Mouse (Mus musculus): Measurements from ENCODE around the gene Defa34.
"Not testable (repeated sequence)": the region's sequence is repeated elsewhere in the genome, so short reads cannot be mapped to it uniquely, and the experiment has no call there.

GRCm38 (mm10) chr8:21617883-21618282, 47.7 kb upstream of the Defa34 start, which contains the start of gene Defa26:
- not testable (repeated sequence) for TF ChIP-seq TAL1, GATA1 (IDR thresholded peaks at IDR 0.05; ENCODE audit: low read length)

All from erythroblast, embryonic 14.5 days (primary cell).